Mouse (Mus musculus) ES-CJ7 (cell line): ENCODE results near the gene Nlrp10.

ENCODE experiments used
- DNase-seq: peaks from one replicate; pipeline ENCODE4 v3.0.0; 2011; ENCODE audit warnings: low read depth, low spot score

The Nlrp10 gene

GRCm38 (mm10) chr7:108894320-108894719 is 35.7 kb downstream of the Nlrp10 start, which contains the start of gene Olfr519:
Olfr519 (minus strand) TSS chr7:108894420.
- DNase-seq, result no peak

DNA sequence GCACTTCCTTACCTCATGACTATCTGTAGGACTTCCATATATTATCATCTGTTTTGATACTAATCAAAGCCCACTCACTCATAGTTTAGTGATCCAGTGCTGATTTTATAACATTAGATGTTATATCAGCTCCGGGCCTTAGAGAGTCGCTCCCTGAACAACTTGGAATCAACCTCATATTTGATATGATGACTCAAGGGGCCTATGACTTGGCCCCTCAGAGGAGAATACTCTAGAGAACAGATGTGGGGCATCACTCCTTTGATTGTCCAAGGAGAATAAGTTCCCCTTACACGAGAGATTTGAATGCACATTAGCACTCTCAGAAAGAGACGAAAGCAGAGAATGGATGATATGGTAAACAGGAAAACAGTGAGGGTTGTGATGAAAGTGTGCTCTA is 45.1 kb downstream of the Nlrp10 start, which contains the start of gene Olfr518:
Gene Olfr518 (minus strand): TSS at position 101 of the 400 bp plus-strand sequence.
- DNase-seq, result no peak

DNA sequence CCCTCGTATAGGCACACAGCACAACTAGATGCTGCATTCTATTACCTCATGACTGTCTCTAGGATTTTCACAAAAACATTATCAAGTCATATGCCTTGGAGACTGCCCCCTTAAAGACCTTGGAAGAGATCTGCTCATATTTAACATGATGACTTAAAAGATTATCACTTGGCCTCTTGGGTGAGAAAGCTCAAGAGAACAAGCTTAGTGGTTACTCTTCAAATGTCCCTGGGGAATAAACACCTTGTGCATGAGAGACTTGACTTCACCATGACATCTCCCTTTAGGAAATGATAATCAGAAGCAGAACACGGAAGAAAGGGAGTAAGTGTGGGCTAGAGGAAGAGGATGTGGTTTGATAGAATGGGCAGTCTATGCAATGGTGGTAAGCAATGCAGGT is 57.7 kb downstream of the Nlrp10 start, which contains the start of gene Olfr517:
Gene Olfr517 (minus strand): TSS at position 101 of the 400 bp plus-strand sequence.
- DNase-seq, result no peak
